Mouse (Mus musculus) cortical plate, adult 2 months (tissue): ENCODE measurements at regions not wholly inside any gene's neighbourhood (a gene's known extent, or its start where the extent isn't known, plus 50 kb on each side); places are given as distances from the start of the nearest gene placed in this dataset.
A peak's percentile ranks its signal among the peaks of the same experiment; 100 is the strongest.

Experiments used
- H3K27ac ChIP-seq: fragments of 200-500 bp; 2 replicates; pipeline ENCODE4 v1.5.1; 2012; ENCODE audit warnings: low read length, control low read depth, inconsistent platforms; ENCODE audit not compliant: insufficient read depth
- H3K4me1 ChIP-seq: fragments of 200-500 bp; 2 replicates; pipeline ENCODE4 v1.6.1; 2011; ENCODE audit warnings: low read length; ENCODE audit not compliant: control insufficient read depth, insufficient read depth
- H3K4me3 ChIP-seq: fragments of 200-500 bp; 2 replicates; pipeline ENCODE4 v1.5.1; 2011; ENCODE audit warnings: mild to moderate bottlenecking, low read length, control low read depth; ENCODE audit not compliant: insufficient read depth
- CTCF ChIP-seq: fragments of 200-500 bp; IDR thresholded peaks from 2 replicates; pipeline ENCODE4 v1.5.1; 2011; ENCODE audit warnings: mild to moderate bottlenecking, control low read depth, low read length; ENCODE audit not compliant: insufficient read depth; ENCODE audit errors: extremely low read depth
- POLR2A ChIP-seq: fragments of 200-500 bp; IDR thresholded peaks from 2 replicates; pipeline ENCODE4 v1.6.1; 2011; ENCODE audit warnings: mild to moderate bottlenecking, low read length, control low read depth; ENCODE audit not compliant: insufficient read depth; ENCODE audit errors: extremely low read depth

GRCm38 (mm10) chr4:54353657-54354390, 528.0 kb downstream of the Tmem38b start:
- Histone ChIP-seq H3K27ac (no peak overlapping the region), H3K4me1 (no peaks in the 10 kb centered on the region), H3K4me3 (no peak overlapping the region)
- no peak for TF ChIP-seq POLR2A
- no peak for TF ChIP-seq CTCF

GRCm38 (mm10) chr4:54354391-54354726, 528.5 kb downstream of the Tmem38b start:
- Histone ChIP-seq H3K4me1 (no peaks in the 10 kb centered on the region), H3K27ac (no peak overlapping the region), H3K4me3 (no peak overlapping the region)
- no peak for TF ChIP-seq POLR2A
- TF ChIP-seq CTCF, result no peak

DNA sequence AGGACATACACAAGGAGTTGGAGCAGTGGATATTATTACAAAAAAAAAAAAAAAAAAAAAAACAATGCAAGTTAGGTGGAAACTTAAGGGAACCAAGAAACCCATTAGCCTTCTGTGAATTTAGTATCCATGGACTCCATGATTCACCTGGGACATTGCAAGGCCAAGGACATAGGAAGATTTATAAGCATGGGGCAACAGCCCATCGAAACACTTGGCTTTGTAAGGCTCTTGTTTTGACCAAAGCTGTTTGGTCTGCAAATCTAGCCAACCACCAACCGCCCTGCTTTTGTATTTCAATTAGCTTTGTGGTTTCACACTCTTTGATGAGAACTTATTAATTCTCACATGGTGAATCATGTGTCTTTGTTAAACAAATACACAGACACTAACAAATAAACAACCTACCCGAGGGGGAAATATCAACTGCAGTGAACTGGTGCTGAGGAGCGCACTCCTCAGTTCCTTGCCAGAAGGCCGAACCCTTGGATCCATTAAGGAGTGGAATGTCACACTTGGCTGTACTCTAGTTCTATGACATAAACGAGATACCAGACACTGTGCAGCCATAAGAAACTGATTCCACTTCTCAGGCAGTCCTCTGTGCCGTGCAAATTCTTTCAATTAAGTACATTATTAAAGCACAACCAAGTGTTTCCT, 529.7 kb downstream of the Tmem38b start:
- TF ChIP-seq CTCF (no peak), POLR2A (no peak)
- Histone ChIP-seq H3K27ac (no peak overlapping the region), H3K4me1 (no peaks in the 10 kb centered on the region), H3K4me3 (no peak overlapping the region)

DNA sequence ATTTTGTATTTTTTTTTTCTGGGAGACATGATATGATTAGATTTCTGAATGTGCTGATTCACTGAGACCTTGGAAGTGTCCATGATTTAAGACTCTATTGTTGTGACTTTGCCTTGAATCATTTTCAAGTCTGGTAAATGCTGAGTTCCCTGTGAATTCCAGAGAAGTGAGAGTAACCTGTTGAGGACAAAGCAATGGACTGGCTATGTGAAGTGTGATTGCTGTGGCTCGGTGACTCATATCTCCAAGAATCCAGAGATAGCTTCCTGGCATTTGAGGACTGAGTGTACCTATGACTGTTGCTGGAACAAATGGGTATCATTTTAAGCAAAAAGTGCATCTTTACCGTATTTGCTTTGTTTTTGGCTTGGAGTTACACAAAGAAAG, 530.2 kb downstream of the Tmem38b start:
- TF ChIP-seq POLR2A (no peak), CTCF (no peak)
- no peak overlapping the region for H3K4me3 ChIP-seq
- H3K4me1 ChIP-seq, result no peaks in the 10 kb centered on the region
- H3K27ac ChIP-seq, result no peak overlapping the region

DNA sequence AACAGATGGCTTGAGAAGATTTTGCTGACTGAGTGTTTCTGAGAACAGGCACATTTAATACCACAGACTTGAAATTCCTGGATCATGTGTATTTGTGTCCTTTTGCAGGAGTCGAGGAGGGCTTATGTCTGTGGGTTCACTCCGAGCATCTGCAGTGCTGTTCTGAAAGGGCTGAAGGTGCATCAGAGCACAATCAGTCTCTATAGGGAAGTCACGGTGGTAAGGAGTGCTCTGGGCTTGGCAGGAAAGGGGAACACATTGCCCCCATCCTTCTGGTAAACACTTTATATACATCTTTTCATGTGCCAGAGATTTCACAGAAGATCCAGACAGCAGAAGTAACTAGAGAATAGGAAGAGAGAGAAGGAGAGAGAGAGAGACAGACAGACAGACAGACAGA, 545.1 kb downstream of the Tmem38b start:
- TF ChIP-seq CTCF (no peak), POLR2A (no peak)
- H3K4me1 ChIP-seq, result no peaks in the 10 kb centered on the region
- no peak overlapping the region; the same call in 1 of the 2 replicates for H3K27ac ChIP-seq
- H3K4me3 ChIP-seq, result no peak overlapping the region

GRCm38 (mm10) chr4:54371418-54371957, 545.6 kb downstream of the Tmem38b start:
- H3K4me1 ChIP-seq, result no peaks in the 10 kb centered on the region
- H3K27ac ChIP-seq, result peak overlapping the region; percentile 17
- H3K4me3 ChIP-seq, result no peak overlapping the region
- TF ChIP-seq CTCF (no peak), POLR2A (no peak)

- Histone ChIP-seq H3K4me1 (no peaks in the 10 kb centered on the region), H3K4me3 (no peak overlapping the region), H3K27ac (no peak overlapping the region)
- TF ChIP-seq CTCF, result no peak
These were observed 547.8 kb downstream of the Tmem38b start for GRCm38 (mm10) chr4:54373606-54374005.

GRCm38 (mm10) chr4:54374457-54374856, 548.6 kb downstream of the Tmem38b start:
- TF ChIP-seq CTCF, result no peak
- no peak for TF ChIP-seq POLR2A
- no peak overlapping the region for H3K4me3 ChIP-seq
- no peak overlapping the region for H3K27ac ChIP-seq

DNA sequence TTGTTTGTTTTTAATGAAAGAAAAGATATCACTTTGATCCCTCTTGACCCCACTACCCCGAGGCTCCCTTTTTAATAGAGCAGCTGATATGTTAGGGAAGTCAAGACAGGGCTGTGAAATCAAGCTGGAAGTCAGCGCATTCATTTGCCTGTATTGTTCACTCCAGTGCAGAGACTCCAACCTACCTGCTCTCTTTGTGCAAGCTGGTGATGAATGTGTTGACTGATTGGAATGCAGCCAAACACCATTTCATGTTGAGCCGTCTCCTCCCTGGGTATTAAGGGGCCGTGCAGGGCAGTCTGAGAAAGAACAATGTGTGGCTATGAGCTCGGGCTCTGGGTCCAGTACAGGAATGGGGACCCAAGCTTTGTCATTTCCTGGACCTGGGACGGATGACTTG, 557.4 kb upstream of the Zfp462 start:
- Histone ChIP-seq H3K4me3 (no peak overlapping the region), H3K4me1 (no peaks in the 10 kb centered on the region), H3K27ac (no peak overlapping the region)
- no peak for TF ChIP-seq POLR2A
- no peak for TF ChIP-seq CTCF

More at GRCm38 (mm10) chr4:54374457-54374856, 548.6 kb downstream of the Tmem38b start:
- H3K4me1 ChIP-seq, result no peaks in the 10 kb centered on the region
